Comparison of ENCODE assay signal across 8 mouse cellular contexts in genomic region chr19:12004216-12005008, GRCm38 (mm10). TPM values are rescaled to one million over a fixed set of nuclear protein-coding genes. Genes with fewer than 3 reads are reported as not detected.
A peak's percentile ranks its signal among the peaks of the same experiment; 100 is the strongest.
DNase-seq lines count a peak whose midpoint lies in the region; ATAC-seq and TF ChIP-seq lines count a peak whose summit lies in the region.

No protein-coding gene starts in this region.

- no peaks in the 10 kb centered on the region for H3K27me3 ChIP-seq in lung, postnatal 0 days (replicated peaks; ENCODE audit: insufficient read depth, low read length)
- no peaks in the 10 kb centered on the region for H3K27me3 ChIP-seq in heart, postnatal 0 days (ENCODE audit: control insufficient read depth, insufficient read depth, low read length)
- no peaks in the 10 kb centered on the region for H3K27me3 ChIP-seq in limb, embryonic 15.5 days
- H3K27me3 ChIP-seq in small intestine, adult 2 months (ENCODE audit: control insufficient read depth, insufficient read depth, low read length): no peaks in the 10 kb centered on the region

- H3K4me1 ChIP-seq in lung, postnatal 0 days (ENCODE audit: insufficient read depth, low read depth, low read length): peaks cover 4% of the 10 kb centered on the region; the same call in 1 of the 2 replicates
- peaks cover 18% of the 10 kb centered on the region for H3K4me1 ChIP-seq in heart, postnatal 0 days (ENCODE audit: control insufficient read depth, insufficient read depth)
- peaks cover 19% of the 10 kb centered on the region; the same call in 1 of the 2 replicates for H3K4me1 ChIP-seq in limb, embryonic 15.5 days
- H3K4me1 ChIP-seq in small intestine, adult 2 months (ENCODE audit: control insufficient read depth, insufficient read depth, insufficient read length, low read length): peaks cover 12% of the 10 kb centered on the region; the same call in 1 of the 2 replicates

- peak; percentile 23 for DNase-seq in lung, postnatal 0 days (ENCODE audit: low spot score)
- no peak for DNase-seq in lung, postnatal 10 days
- DNase-seq in c-Kit-positive CD71-positive TER-119-positive erythroid progenitor cells, embryonic 14.5 days (ENCODE audit: low spot score): peak; percentile 50
- DNase-seq in heart, postnatal 0 days (ENCODE audit: low spot score): peak; percentile 21
- DNase-seq in testis, postnatal 10 days (ENCODE audit: low spot score): no peak
- DNase-seq in gastrocnemius, postnatal 36 days: no peak

- no peak for TF ChIP-seq POLR2A in small intestine, adult 2 months (IDR thresholded peaks at IDR 0.05; ENCODE audit: low read depth, low read length)

- intact Hi-C loops in gastrocnemius, postnatal 36 days (cut with DNase I): loop anchor here (5.0 kb wide), 1 partner anchor 37 kb away; the partner anchor contains the start of gene Osbp

- no peak for TF ChIP-seq CTCF in lung, postnatal 0 days (IDR thresholded peaks at IDR 0.05)
- no peak for TF ChIP-seq CTCF in heart, postnatal 0 days (IDR thresholded peaks at IDR 0.05; ENCODE audit: low read depth)
- TF ChIP-seq CTCF in small intestine, adult 2 months (IDR thresholded peaks at IDR 0.05; ENCODE audit: extremely low read depth, insufficient read length, insufficient replicate concordance, low read depth, low read length): no peak

- peak overlapping the region; percentile 65 for H3K4me2 ChIP-seq in lung, postnatal 0 days (replicated peaks; ENCODE audit: low read depth, low read length)
- H3K4me2 ChIP-seq in heart, postnatal 0 days (ENCODE audit: low read depth, low read length): peak overlapping the region; percentile 73
- peak overlapping the region; percentile 60 for H3K4me2 ChIP-seq in limb, embryonic 15.5 days

- TF ChIP-seq EP300 in lung, postnatal 0 days (IDR thresholded peaks at IDR 0.05): no peak
- no peak for TF ChIP-seq EP300 in heart, postnatal 0 days (IDR thresholded peaks at IDR 0.05; ENCODE audit: low read depth)

- H3K4me3 ChIP-seq in lung, postnatal 0 days (ENCODE audit: low read depth, low read length): peak overlapping the region; percentile 66; the same call in 1 of the 2 replicates
- H3K4me3 ChIP-seq in heart, postnatal 0 days (ENCODE audit: low read depth, low read length): peak overlapping the region; percentile 73; the same call in 1 of the 2 replicates
- H3K4me3 ChIP-seq in limb, embryonic 15.5 days: peak overlapping the region; percentile 65
- no peak overlapping the region for H3K4me3 ChIP-seq in small intestine, adult 2 months (ENCODE audit: low read depth, low read length)

- peak; percentile 11; the same call in 1 of the 2 replicates for ATAC-seq in lung, postnatal 0 days
- peak; percentile 17; the same call in 1 of the 2 replicates for ATAC-seq in heart, postnatal 0 days (ENCODE audit: insufficient read depth, low read depth)
- ATAC-seq in limb, embryonic 15.5 days (ENCODE audit: insufficient number of reproducible peaks, low FRiP score, low TSS enrichment, low read depth): no peak

- no peak overlapping the region for H3K9ac ChIP-seq in lung, postnatal 0 days (replicated peaks; ENCODE audit: low read depth)
- H3K9ac ChIP-seq in heart, postnatal 0 days (replicated peaks; ENCODE audit: low read depth, low read length): no peak overlapping the region
- no peak overlapping the region for H3K9ac ChIP-seq in limb, embryonic 15.5 days

- H3K36me3 ChIP-seq in lung, postnatal 0 days (ENCODE audit: insufficient read depth, low read length): no peaks in the 10 kb centered on the region
- no peaks in the 10 kb centered on the region for H3K36me3 ChIP-seq in heart, postnatal 0 days (replicated peaks; ENCODE audit: control insufficient read depth, insufficient read depth, low read length)
- H3K36me3 ChIP-seq in limb, embryonic 15.5 days: no peaks in the 10 kb centered on the region
- no peaks in the 10 kb centered on the region for H3K36me3 ChIP-seq in small intestine, adult 2 months (ENCODE audit: control insufficient read depth, insufficient read depth, low read length)

- no peak overlapping the region for H3K27ac ChIP-seq in lung, postnatal 0 days (ENCODE audit: low read length)
- peak overlapping the region; percentile 91 for H3K27ac ChIP-seq in heart, postnatal 0 days (ENCODE audit: low read depth)
- no peak overlapping the region for H3K27ac ChIP-seq in limb, embryonic 15.5 days
- peak overlapping the region; percentile 76 for H3K27ac ChIP-seq in small intestine, adult 2 months (ENCODE audit: insufficient read depth, low read depth, low read length)

- 45% methylated on average over 9 of the region's 9 CpGs for WGBS in lung, postnatal 0 days
- 23% methylated on average over 9 of the region's 9 CpGs for WGBS in heart, postnatal 0 days
- 54% methylated on average over 9 of the region's 9 CpGs for WGBS in limb, embryonic 15.5 days
- WGBS in small intestine, adult 2 months: 31% methylated on average over 9 of the region's 9 CpGs

- no peaks in the 10 kb centered on the region for H3K9me3 ChIP-seq in lung, postnatal 0 days (ENCODE audit: low read length)
- no peaks in the 10 kb centered on the region for H3K9me3 ChIP-seq in heart, postnatal 0 days (replicated peaks; ENCODE audit: control insufficient read depth, low read length)
- H3K9me3 ChIP-seq in limb, embryonic 15.5 days: no peaks in the 10 kb centered on the region

RNA-seq across cellular contexts. Expression of gene Olfr1423, which starts 36.7 kb away (rescaled TPM):
- polyA plus RNA-seq in lung, postnatal 0 days (2015; fragmentation: Nextera tagmentation; extraction: Ambion mirVana): not detected in 2 replicates
- total RNA-seq in heart, postnatal 0 days (2014; rRNA removed; ENCODE audit: low replicate concordance): not detected in 2 replicates
- not detected in 2 replicates for polyA plus RNA-seq in heart, postnatal 0 days (2015; fragmentation: Nextera tagmentation; extraction: Ambion mirVana)
- polyA plus RNA-seq in limb, embryonic 15.5 days (2015; fragmentation: Nextera tagmentation; extraction: Ambion mirVana): 0.03 TPM in 1 of 2 replicates, not detected in the other
- not detected in 2 replicates for polyA plus RNA-seq in small intestine, adult 2 months (2012; rRNA removed)
- not detected for total RNA-seq in gastrocnemius, postnatal 36 days (2021)

RNA-seq across cellular contexts. Expression of gene Osbp, which starts 38.7 kb away (rescaled TPM):
- polyA plus RNA-seq in lung, postnatal 0 days (2015; fragmentation: Nextera tagmentation; extraction: Ambion mirVana): 4.6 and 5.2 TPM in 2 replicates
- total RNA-seq in heart, postnatal 0 days (2014; rRNA removed; ENCODE audit: low replicate concordance): 32.7 and 43.2 TPM in 2 replicates
- polyA plus RNA-seq in heart, postnatal 0 days (2015; fragmentation: Nextera tagmentation; extraction: Ambion mirVana): 4.7 and 5.1 TPM in 2 replicates
- 4.7 and 5.6 TPM in 2 replicates for polyA plus RNA-seq in limb, embryonic 15.5 days (2015; fragmentation: Nextera tagmentation; extraction: Ambion mirVana)
- 7.0 and 12.0 TPM in 2 replicates for polyA plus RNA-seq in small intestine, adult 2 months (2012; rRNA removed)
- 10 to 100 TPM; 57.0 to 60.8 TPM for total RNA-seq in gastrocnemius, postnatal 36 days (2021)

RNA-seq across cellular contexts. Expression of gene Olfr1424, which starts 58.1 kb away (rescaled TPM):
- not detected in 2 replicates for polyA plus RNA-seq in lung, postnatal 0 days (2015; fragmentation: Nextera tagmentation; extraction: Ambion mirVana)
- not detected in 2 replicates for total RNA-seq in heart, postnatal 0 days (2014; rRNA removed; ENCODE audit: low replicate concordance)
- polyA plus RNA-seq in heart, postnatal 0 days (2015; fragmentation: Nextera tagmentation; extraction: Ambion mirVana): not detected in 2 replicates
- polyA plus RNA-seq in limb, embryonic 15.5 days (2015; fragmentation: Nextera tagmentation; extraction: Ambion mirVana): not detected in 2 replicates
- not detected in 2 replicates for polyA plus RNA-seq in small intestine, adult 2 months (2012; rRNA removed)
- total RNA-seq in gastrocnemius, postnatal 36 days (2021): not detected

Comparison
In these comparisons a context has a peak if more than half of its experiments do, and no peak if none do; other contexts are left out.
1. DNase-seq: peak in lung, postnatal 0 days (single experiment), c-Kit-positive CD71-positive TER-119-positive erythroid progenitor cells, embryonic 14.5 days (single experiment) and heart, postnatal 0 days (single experiment); none in lung, postnatal 10 days (single experiment), testis, postnatal 10 days (single experiment) and gastrocnemius, postnatal 36 days (0 of 2).
2. H3K27ac ChIP-seq: peak in heart, postnatal 0 days (single experiment) and small intestine, adult 2 months (single experiment); none in lung, postnatal 0 days (single experiment) and limb, embryonic 15.5 days (single experiment).
3. Peak in every context shown above with its lines, with median percentiles within 50 percentile points of each other: H3K4me2 ChIP-seq.